Mouse (Mus musculus) thymus, postnatal 4 days (tissue): ENCODE measurements around the gene Rbp7.
"Not testable (repeated sequence)": the region's sequence is repeated elsewhere in the genome, so short reads cannot be mapped to it uniquely, and the experiment has no call there.

Experiments used
- DNase-seq: peaks from one replicate; pipeline ENCODE4 v3.0.0; 2021

Rbp7 gene

GRCm38 (mm10) chr4:149454263-149454662 is 515 bp downstream of the Rbp7 start:
- no peak for DNase-seq

DNA sequence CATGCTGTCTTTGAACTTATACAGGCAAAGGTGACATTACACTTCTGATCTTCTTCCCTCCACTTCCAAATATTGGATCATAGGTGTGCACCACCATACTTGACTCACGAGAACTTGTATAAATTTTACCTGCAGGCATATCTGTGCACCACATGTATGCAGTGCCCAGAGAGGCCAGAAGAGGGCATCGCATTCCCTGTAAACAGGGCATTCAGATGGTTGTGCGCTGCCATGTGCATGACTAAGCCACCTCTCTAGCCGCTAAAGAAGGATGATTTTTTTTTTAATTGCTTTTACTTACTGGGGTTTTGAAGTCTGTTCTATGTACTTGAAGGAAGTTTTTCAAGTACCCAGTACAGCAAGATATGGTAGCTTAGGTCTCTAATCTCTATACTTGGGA is 1.1 kb downstream of the Rbp7 start:
- DNase-seq: peak; percentile 92

DNA sequence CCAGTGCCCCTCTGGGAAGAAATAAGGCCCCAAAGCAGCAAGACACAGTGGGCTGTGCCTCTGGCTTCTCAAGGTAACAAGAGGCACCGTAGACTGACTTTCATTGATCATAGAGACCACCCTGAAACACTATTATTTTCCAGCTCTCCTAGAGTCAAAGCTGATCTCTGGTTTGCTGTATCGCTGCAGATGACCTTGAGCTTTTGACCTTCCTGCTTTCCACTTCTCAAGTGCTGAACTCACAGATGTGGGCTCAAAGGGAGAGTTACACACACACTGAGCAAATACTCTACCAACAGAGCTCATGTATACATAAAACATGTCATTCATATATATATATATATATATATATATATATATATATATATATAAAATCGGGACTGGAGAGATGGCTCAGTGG is 4.1 kb downstream of the Rbp7 start:
- no peak for DNase-seq

GRCm38 (mm10) chr4:149446309-149446708 is 8.5 kb downstream of the Rbp7 start:
- DNase-seq: no peak

DNA sequence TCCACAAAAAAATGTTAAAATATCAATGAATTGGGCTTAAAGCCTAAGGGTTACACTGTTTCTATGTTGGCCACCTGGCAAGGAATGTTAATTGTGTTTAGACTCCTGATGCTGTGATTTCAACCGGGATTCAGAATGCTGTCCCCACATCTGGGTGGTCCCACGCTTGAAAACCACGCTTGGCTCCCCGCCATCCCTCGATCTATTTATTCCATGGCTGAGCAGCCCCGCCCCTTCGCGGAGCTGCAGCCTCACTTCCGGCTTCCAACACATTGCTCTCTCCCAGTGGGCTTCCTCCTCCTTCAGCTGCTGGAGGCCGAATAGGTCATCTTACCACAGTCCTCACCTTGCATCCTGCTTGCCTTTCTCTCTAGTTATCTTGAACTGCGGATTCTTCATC is 8.9 kb downstream of the Rbp7 start:
- peak; percentile 64 for DNase-seq

GRCm38 (mm10) chr4:149444964-149445701 is 9.6 kb downstream of the Rbp7 start:
- DNase-seq: peak; percentile 88

DNA sequence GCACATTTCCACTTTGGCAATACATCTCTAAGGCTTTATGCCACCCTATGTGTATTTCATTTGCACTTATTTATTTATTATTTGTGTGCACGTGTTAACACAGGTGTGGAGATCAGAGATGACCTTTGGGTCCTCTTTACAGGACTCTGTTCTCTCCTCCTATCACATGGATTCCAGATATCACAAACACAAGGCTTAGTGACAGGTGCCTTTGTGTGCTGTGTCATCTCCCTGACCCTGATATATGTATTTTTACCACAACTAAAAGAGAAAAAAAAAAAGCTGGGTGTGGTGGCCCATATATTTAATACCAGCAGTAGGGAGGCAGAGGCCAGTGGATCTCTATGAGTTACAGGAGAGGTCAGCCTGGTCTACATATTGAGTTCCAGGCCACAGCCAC is 10.3 kb downstream of the Rbp7 start:
- DNase-seq: no peak

DNA sequence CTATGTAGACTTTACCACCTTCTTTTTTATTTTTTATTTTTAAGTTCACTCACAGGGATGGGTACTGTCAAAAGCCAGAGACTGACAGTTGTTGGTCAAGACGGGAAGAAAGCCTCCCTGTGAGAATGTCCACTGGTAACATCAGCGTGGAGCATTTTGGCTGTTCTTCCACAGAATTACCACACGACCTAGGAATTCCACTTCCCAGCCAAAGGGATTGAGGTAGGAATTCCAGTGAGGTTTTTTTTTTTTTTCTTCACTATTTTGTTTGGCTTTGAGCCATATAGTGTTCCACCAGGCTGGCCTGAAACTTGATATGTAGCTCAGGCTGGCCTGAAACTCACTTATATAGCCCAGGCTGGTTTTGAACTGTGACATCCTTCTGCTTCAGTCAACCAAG is 12.3 kb downstream of the Rbp7 start:
- no peak for DNase-seq

DNA sequence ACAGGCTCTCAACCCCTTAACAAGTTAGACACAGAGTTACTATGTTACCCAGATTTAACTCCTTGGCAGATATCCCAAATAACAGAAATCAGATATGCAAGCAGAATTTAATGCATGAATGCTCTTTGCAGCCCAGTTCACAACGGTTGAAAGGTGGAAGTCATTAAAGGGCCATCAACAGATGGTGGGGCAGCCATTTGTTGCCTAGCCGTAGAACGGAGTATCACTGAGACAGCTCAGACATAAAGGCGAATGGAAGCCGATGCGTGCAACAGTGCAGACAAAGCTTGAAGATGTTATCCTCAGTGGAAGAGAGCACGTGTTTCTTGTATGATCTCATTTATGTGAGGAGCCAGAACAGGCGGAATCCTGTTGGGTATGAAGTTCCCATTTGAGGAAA is 14.2 kb downstream of the Rbp7 start:
- DNase-seq: no peak

DNA sequence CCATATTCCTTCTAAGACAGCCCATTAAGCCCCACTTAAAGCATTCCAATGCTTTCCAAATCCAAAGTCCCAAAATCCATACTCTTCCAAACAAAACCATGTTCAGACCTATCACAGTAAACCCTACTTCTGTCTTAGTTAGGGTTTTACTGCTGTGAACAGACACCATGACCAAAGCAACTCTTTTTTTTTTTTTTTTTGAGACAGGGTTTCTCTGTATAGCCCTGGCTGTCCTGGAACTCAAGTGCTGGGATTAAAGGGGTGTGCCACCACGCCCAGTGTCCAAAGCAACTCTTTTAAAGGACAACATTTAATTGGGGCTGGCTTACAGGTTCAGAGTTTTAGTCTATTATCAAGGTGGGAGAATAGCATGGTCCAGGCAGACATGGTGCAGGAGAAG is 22.9 kb downstream of the Rbp7 start:
- not testable (repeated sequence) for DNase-seq

- DNase-seq: no peak
These were observed 25.2 kb downstream of the Rbp7 start for GRCm38 (mm10) chr4:149429592-149429991.

DNA sequence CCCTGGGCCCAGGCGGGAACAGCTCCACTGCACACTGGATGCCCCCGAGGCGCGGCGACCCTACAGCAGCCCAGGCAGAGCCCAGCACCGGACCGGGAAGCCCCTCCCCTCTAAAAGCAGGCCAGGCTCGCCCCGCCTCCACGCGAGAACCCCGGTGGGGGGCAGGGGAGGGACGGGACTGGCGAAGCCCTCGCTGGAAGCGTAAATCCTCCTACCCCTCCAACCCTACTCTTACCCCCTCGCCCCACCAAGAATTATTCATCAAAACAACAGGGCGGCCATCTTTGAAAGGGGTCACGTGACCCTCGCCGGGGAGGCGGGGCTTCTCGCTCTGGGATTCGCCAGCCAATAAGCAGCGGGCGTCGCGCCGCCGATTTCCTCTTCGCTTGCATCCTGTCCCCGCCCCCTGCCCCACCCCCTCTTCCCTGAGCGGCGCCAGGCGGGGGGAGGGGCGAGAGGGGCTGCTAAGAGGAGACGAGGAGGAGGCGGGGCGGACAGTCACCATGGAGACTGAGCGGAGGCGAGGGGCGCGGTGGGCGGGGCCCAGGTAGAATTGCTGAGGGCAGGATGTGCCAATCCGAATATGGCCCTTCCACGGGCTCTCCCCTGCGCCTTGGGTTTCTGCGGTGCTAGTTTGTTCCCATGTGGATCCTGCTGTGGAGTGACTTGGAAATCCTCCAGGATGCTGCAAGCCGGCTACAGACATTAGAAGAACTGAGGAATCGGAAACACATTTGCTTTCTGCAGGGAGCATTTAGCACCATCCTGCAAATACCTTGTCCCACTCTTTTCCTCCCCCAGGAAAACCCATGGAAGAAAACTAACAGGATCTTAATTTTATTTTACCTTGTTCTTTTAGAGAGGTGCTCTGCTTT is 28.2 kb downstream of the Rbp7 start, which contains the start of gene Ube4b:
Gene Ube4b (minus strand): TSS at position 425 of the 875 bp plus-strand sequence.
- DNase-seq: peak; percentile 100

- peak; percentile 64 for DNase-seq
These were observed 28.9 kb downstream of the Rbp7 start for GRCm38 (mm10) chr4:149425801-149426292.

- no peak for DNase-seq
These were observed 30.0 kb downstream of the Rbp7 start for GRCm38 (mm10) chr4:149424755-149425154.

DNA sequence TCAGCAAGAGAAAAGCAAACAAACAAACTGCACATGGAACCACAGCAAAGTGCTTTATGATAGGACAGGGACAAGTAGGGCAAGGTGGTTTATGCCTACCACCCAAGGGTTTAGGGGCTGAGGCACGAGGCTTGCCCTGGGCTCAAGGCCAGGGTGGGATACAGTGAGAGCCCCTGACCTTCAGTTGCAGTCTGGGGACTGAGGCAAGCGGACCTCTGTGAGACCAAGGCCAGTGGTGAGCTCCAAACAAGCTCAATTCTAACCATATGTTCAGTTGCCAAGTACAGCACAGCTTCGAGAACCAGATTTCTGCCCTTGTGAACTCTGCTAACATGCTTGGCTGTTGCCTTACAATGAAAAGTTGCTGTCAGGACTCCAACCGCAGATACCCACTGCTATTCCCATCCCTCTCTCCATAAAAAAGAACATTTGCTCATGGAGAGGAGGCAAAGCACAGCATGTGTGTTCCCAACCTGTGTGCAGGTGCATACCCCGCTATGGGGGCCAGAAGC is 36.9 kb downstream of the Rbp7 start:
- no peak for DNase-seq

- DNase-seq: no peak
These were observed 37.8 kb downstream of the Rbp7 start for GRCm38 (mm10) chr4:149416986-149417385.

- DNase-seq: no peak
These were observed 38.4 kb downstream of the Rbp7 start for GRCm38 (mm10) chr4:149416417-149416816.

GRCm38 (mm10) chr4:149415651-149416169 is 39.1 kb downstream of the Rbp7 start:
- DNase-seq: no peak

GRCm38 (mm10) chr4:149414259-149414658 is 40.5 kb downstream of the Rbp7 start:
- DNase-seq: no peak

- no peak for DNase-seq
These were observed 45.0 kb downstream of the Rbp7 start for GRCm38 (mm10) chr4:149409759-149410158.

- no peak for DNase-seq
These were observed 46.4 kb downstream of the Rbp7 start for GRCm38 (mm10) chr4:149408331-149408730.

DNA sequence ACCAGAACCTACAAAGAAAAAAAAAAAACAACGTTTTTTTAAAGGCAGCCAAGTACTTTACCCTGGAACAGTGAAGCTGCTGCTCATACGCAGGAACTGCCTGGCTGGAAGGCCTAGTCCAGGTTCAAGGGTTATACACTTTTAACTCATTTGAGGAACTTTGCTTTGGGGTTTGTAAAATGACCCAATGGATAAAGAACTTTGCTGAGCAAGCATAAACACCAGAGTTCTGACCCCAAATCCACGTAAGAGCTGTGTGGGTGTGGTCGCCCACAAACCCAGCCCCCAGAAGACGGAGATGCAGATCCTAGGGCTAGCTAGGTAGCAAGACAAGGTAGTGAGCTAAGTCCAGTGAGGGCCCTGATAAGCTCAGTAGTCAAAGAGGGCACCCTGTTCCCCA is 47.3 kb downstream of the Rbp7 start:
- DNase-seq: no peak

GRCm38 (mm10) chr4:149405713-149406443 is 48.9 kb downstream of the Rbp7 start:
- no peak for DNase-seq
